Mouse (Mus musculus) brain, embryonic 14.5 days (tissue): ENCODE results near the gene Mthfd2.

Source experiments
- CTCF ChIP-seq: fragments of 200-500 bp; IDR thresholded peaks from 2 replicates; pipeline ENCODE4 v1.5.1; 2012; ENCODE audit warnings: inconsistent platforms, mild to moderate bottlenecking, moderate library complexity, borderline replicate concordance; ENCODE audit not compliant: insufficient read depth, insufficient read length; ENCODE audit errors: extremely low read depth
- POLR2A ChIP-seq: fragments of 200-500 bp; IDR thresholded peaks from 2 replicates; pipeline ENCODE4 v1.6.1; 2012; ENCODE audit warnings: mild to moderate bottlenecking, inconsistent platforms, borderline replicate concordance; ENCODE audit not compliant: poor library complexity, insufficient read depth, insufficient read length, severe bottlenecking; ENCODE audit errors: extremely low read depth

DNA sequence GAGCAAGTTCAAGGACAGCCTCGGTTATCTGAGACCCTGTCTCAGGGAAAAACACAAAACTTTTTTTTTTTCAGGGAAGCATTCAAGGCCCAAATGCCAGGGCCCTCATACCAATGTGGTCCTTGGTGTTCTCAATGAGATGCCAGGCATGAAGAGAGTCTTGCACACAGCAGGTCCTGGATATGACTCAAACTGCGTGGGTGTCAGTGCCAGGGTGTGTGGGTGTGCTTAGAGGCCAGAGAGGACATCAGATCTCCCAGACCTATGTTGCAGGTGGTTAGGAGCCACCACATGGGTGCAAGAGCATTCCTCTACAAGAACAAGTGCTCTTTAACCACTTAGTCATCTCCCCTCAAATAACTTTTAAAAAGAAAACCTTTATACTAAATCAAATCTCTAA is 24.4 kb downstream of the Mthfd2 start:
- TF ChIP-seq POLR2A (no peak), CTCF (no peak)
